Mouse (Mus musculus): Measurements from ENCODE around the gene Gm49403.

DNA sequence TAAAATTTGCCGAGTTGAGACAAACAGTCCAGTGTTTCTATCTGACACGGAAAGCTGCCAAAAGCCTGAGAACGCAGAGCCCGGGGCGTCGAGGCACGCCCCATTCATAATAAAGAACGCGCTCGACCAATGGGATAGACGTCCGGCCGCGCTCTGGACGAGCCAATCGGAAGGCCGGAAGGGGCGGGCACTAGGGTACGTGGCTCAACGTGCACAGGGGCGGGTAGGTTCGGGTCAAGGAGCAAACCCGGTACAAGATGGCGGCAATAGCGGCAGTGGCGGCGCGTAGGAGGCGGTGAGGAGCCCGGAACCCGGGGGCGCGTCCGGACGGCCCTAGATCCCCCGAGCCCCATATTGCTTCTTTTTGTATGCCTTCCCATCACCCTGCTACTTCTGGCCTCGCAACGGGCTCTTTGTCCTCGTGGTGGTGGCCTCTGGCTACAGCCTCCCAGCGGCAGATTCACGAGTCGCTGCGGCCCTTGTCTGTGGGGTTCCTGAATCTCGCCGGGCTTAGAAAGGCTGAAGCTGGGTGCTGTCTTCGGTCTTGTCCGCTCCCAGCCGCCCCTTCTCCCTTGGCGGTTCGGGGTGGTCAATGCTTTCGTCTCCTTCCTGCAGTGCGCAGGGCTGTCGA lies 14.2 kb downstream of the Gm49403 start, which contains the start of gene Ganab:
- TF ChIP-seq POLR2A (IDR thresholded peaks at IDR 0.05; ENCODE audit: insufficient read depth, low read length) (peak; percentile 68), CTCF (IDR thresholded peaks at IDR 0.05; ENCODE audit: low read depth, low read length) (no peak), EP300 (IDR thresholded peaks at IDR 0.05; ENCODE audit: insufficient read depth, low read depth, low read length) (no peak)
